Comparison of ENCODE assay signal across 16 mouse cellular contexts in genomic region chr13:113802571-113802970, GRCm38 (mm10).
"Had no signal": no experiment of that assay in that cellular context is flagged by ENCODE, and none has a peak within 500 bp of the region (broad histone marks: within the 10 kb centered on the region; RNA-seq: fewer than 3 reads in every experiment).

No protein-coding gene starts in this region.

- H3K4me1 ChIP-seq: neural tube, embryonic 13.5 days; neural tube, embryonic 15.5 days had no signal

- DNase-seq: retina, postnatal 1 day; right cerebral cortex, adult 18-20 months; right cerebral cortex, postnatal 14 days; right cerebral cortex, postnatal 25 days; right cerebral cortex, postnatal 4 days; spleen, adult 18-20 months; thymus, adult 18-20 months; thymus, adult 2 months; thymus, postnatal 14 days; thymus, postnatal 25 days; thymus, postnatal 36 days; thymus, postnatal 4 days had no signal

- H3K36me3 ChIP-seq: neural tube, embryonic 13.5 days; neural tube, embryonic 15.5 days; stomach, embryonic 15.5 days had no signal

- H3K27ac ChIP-seq: neural tube, embryonic 13.5 days; neural tube, embryonic 15.5 days; stomach, embryonic 15.5 days; stomach, postnatal 0 days had no signal

- H3K9ac ChIP-seq: neural tube, embryonic 13.5 days; neural tube, embryonic 15.5 days; stomach, embryonic 15.5 days had no signal

- H3K4me2 ChIP-seq: neural tube, embryonic 13.5 days; neural tube, embryonic 15.5 days; stomach, embryonic 15.5 days had no signal

- H3K27me3 ChIP-seq: neural tube, embryonic 13.5 days; neural tube, embryonic 15.5 days; stomach, embryonic 15.5 days had no signal

- H3K4me3 ChIP-seq: neural tube, embryonic 13.5 days; neural tube, embryonic 15.5 days; stomach, embryonic 15.5 days had no signal

- H3K9me3 ChIP-seq: neural tube, embryonic 13.5 days; neural tube, embryonic 15.5 days; stomach, embryonic 15.5 days had no signal
